Mouse (Mus musculus): Measurements from ENCODE around the gene Trak1. TPM values are rescaled to one million over a fixed set of nuclear protein-coding genes. Genes with fewer than 3 reads are reported as not detected.

The Trak1 gene
- polyA plus RNA-seq, 1 experiment from 2014 or later = 52.9 TPM

GRCm38 (mm10) chr9:121310501-121310900, 13.2 kb downstream of the Trak1 start:
- Histone ChIP-seq H3K27ac (replicated peaks) (no peak overlapping the region; the same call in 1 of the 2 replicates), H3K27me3 (replicated peaks) (no peaks in the 10 kb centered on the region), H3K4me2 (no peak overlapping the region), H3K4me3 (replicated peaks) (no peak overlapping the region), H3K36me3 (no peaks in the 10 kb centered on the region), H3K9me3 (replicated peaks) (no peaks in the 10 kb centered on the region), H3K9ac (replicated peaks) (no peak overlapping the region), H3K4me1 (peaks cover 49% of the 10 kb centered on the region)
- ATAC-seq (ENCODE audit: low FRiP score) = no peak
- 62% methylated on average over 7 of the region's 7 CpGs for WGBS

- H3K27ac ChIP-seq (replicated peaks) = peak overlapping the region; percentile 87
- no peak for ATAC-seq (ENCODE audit: low FRiP score)
- H3K9me3 ChIP-seq (replicated peaks) = no peaks in the 10 kb centered on the region
- H3K4me2 ChIP-seq = no peak overlapping the region
- H3K36me3 ChIP-seq = no peaks in the 10 kb centered on the region
- peaks cover 61% of the 10 kb centered on the region for H3K4me1 ChIP-seq
- 44% methylated on average over 6 of the region's 6 CpGs for WGBS
- H3K9ac ChIP-seq (replicated peaks) = no peak overlapping the region
- H3K27me3 ChIP-seq (replicated peaks) = no peaks in the 10 kb centered on the region
- H3K4me3 ChIP-seq (replicated peaks) = no peak overlapping the region
These were observed 14.5 kb downstream of the Trak1 start for GRCm38 (mm10) chr9:121311846-121312236.

- H3K27ac ChIP-seq (replicated peaks) = peak overlapping the region; percentile 87
- ATAC-seq (ENCODE audit: low FRiP score) = no peak; the same call in 1 of the 2 replicates
- no peaks in the 10 kb centered on the region for H3K27me3 ChIP-seq (replicated peaks)
- WGBS = 17% methylated on average over 10 of the region's 10 CpGs
- no peak overlapping the region for H3K9ac ChIP-seq (replicated peaks)
- no peak overlapping the region for H3K4me3 ChIP-seq (replicated peaks)
- H3K4me1 ChIP-seq = peaks cover 62% of the 10 kb centered on the region
- no peak overlapping the region for H3K4me2 ChIP-seq
- H3K36me3 ChIP-seq = no peaks in the 10 kb centered on the region
- no peaks in the 10 kb centered on the region for H3K9me3 ChIP-seq (replicated peaks)
These were observed 15.1 kb downstream of the Trak1 start for GRCm38 (mm10) chr9:121312237-121312891.

- Histone ChIP-seq H3K27ac (replicated peaks) (peak overlapping the region; percentile 87), H3K4me1 (peaks cover 64% of the 10 kb centered on the region), H3K4me3 (replicated peaks) (peak overlapping the region; percentile 13), H3K4me2 (peak overlapping the region; percentile 57), H3K27me3 (replicated peaks) (no peaks in the 10 kb centered on the region), H3K9me3 (replicated peaks) (no peaks in the 10 kb centered on the region), H3K36me3 (no peaks in the 10 kb centered on the region), H3K9ac (replicated peaks) (peak overlapping the region; percentile 28; the same call in 1 of the 2 replicates)
- ATAC-seq (ENCODE audit: low FRiP score) = peak; percentile 58; the same call in 1 of the 2 replicates
- 1% methylated on average over 21 of the region's 21 CpGs for WGBS
These were observed 16.5 kb downstream of the Trak1 start for GRCm38 (mm10) chr9:121313656-121314374.

GRCm38 (mm10) chr9:121314541-121315152, 17.3 kb downstream of the Trak1 start:
- Histone ChIP-seq H3K4me3 (replicated peaks) (peak overlapping the region; percentile 13; the same call in 1 of the 2 replicates), H3K27ac (replicated peaks) (peak overlapping the region; percentile 87), H3K36me3 (no peaks in the 10 kb centered on the region), H3K4me2 (peak overlapping the region; percentile 57), H3K9ac (replicated peaks) (peak overlapping the region; percentile 11; the same call in 1 of the 2 replicates), H3K4me1 (peaks cover 63% of the 10 kb centered on the region), H3K9me3 (replicated peaks) (no peaks in the 10 kb centered on the region), H3K27me3 (replicated peaks) (no peaks in the 10 kb centered on the region)
- ATAC-seq (ENCODE audit: low FRiP score) = 0 out of 2 replicates have a peak, but pooled peaks have one; percentile 21
- WGBS = 12% methylated on average over 14 of the region's 14 CpGs

GRCm38 (mm10) chr9:121315901-121316595, 18.7 kb downstream of the Trak1 start:
- no peaks in the 10 kb centered on the region for H3K36me3 ChIP-seq
- peak overlapping the region; percentile 87; the same call in 1 of the 2 replicates for H3K27ac ChIP-seq (replicated peaks)
- no peaks in the 10 kb centered on the region for H3K27me3 ChIP-seq (replicated peaks)
- ATAC-seq (ENCODE audit: low FRiP score) = no peak
- no peak overlapping the region for H3K4me3 ChIP-seq (replicated peaks)
- 66% methylated on average over 4 of the region's 4 CpGs for WGBS
- no peak overlapping the region for H3K4me2 ChIP-seq
- no peak overlapping the region for H3K9ac ChIP-seq (replicated peaks)
- H3K9me3 ChIP-seq (replicated peaks) = no peaks in the 10 kb centered on the region
- H3K4me1 ChIP-seq = peaks cover 74% of the 10 kb centered on the region

- Histone ChIP-seq H3K4me3 (replicated peaks) (no peak overlapping the region), H3K9me3 (replicated peaks) (no peaks in the 10 kb centered on the region), H3K9ac (replicated peaks) (no peak overlapping the region), H3K4me1 (peaks cover 72% of the 10 kb centered on the region), H3K27me3 (replicated peaks) (no peaks in the 10 kb centered on the region), H3K4me2 (no peak overlapping the region), H3K36me3 (no peaks in the 10 kb centered on the region; the same call in 1 of the 2 replicates), H3K27ac (replicated peaks) (peak overlapping the region; percentile 54)
- no peak for ATAC-seq (ENCODE audit: low FRiP score)
- 44% methylated on average over 12 of the region's 12 CpGs for WGBS
These were observed 19.5 kb downstream of the Trak1 start for GRCm38 (mm10) chr9:121316621-121317405.

GRCm38 (mm10) chr9:121319323-121319966, 22.1 kb downstream of the Trak1 start:
- WGBS = 43% methylated on average over 10 of the region's 10 CpGs
- Histone ChIP-seq H3K4me1 (peaks cover 46% of the 10 kb centered on the region), H3K4me2 (no peak overlapping the region), H3K27ac (replicated peaks) (peak overlapping the region; percentile 35; the same call in 1 of the 2 replicates), H3K4me3 (replicated peaks) (no peak overlapping the region), H3K9ac (replicated peaks) (no peak overlapping the region), H3K27me3 (replicated peaks) (no peaks in the 10 kb centered on the region), H3K9me3 (replicated peaks) (no peaks in the 10 kb centered on the region), H3K36me3 (no peaks in the 10 kb centered on the region; the same call in 1 of the 2 replicates)
- ATAC-seq (ENCODE audit: low FRiP score) = peak; percentile 28; the same call in 1 of the 2 replicates

- Histone ChIP-seq H3K9ac (replicated peaks) (no peak overlapping the region), H3K27ac (replicated peaks) (no peak overlapping the region), H3K36me3 (no peaks in the 10 kb centered on the region; the same call in 1 of the 2 replicates), H3K9me3 (replicated peaks) (no peaks in the 10 kb centered on the region), H3K4me2 (no peak overlapping the region), H3K27me3 (replicated peaks) (no peaks in the 10 kb centered on the region), H3K4me3 (replicated peaks) (no peak overlapping the region), H3K4me1 (peaks cover 36% of the 10 kb centered on the region)
- no peak for ATAC-seq (ENCODE audit: low FRiP score)
- WGBS = 73% methylated on average over 2 of the region's 2 CpGs
These were observed 23.1 kb downstream of the Trak1 start for GRCm38 (mm10) chr9:121320433-121320832.

GRCm38 (mm10) chr9:121321118-121321517, 23.8 kb downstream of the Trak1 start:
- H3K27ac ChIP-seq (replicated peaks) = no peak overlapping the region
- no peak for ATAC-seq (ENCODE audit: low FRiP score)
- H3K9ac ChIP-seq (replicated peaks) = no peak overlapping the region
- no peaks in the 10 kb centered on the region for H3K9me3 ChIP-seq (replicated peaks)
- no peaks in the 10 kb centered on the region for H3K27me3 ChIP-seq (replicated peaks)
- H3K4me3 ChIP-seq (replicated peaks) = no peak overlapping the region
- no peaks in the 10 kb centered on the region; the same call in 1 of the 2 replicates for H3K36me3 ChIP-seq
- no peak overlapping the region for H3K4me2 ChIP-seq
- WGBS = 86% methylated on average over 2 of the region's 2 CpGs
- H3K4me1 ChIP-seq = peaks cover 29% of the 10 kb centered on the region
